Mouse (Mus musculus) lung, embryonic 15.5 days (tissue): ENCODE data around the gene Cox10. TPM values are rescaled to one million over a fixed set of nuclear protein-coding genes. Genes with fewer than 3 reads are reported as not detected.

Source experiments
- ATAC-seq: fragments of 200-750 bp; cut with Nextera tagmentation; 2 replicates; pipeline ENCODE4 v1.8.0; 2017; ENCODE audit warnings: moderate number of reproducible peaks, borderline replicate concordance; ENCODE audit not compliant: low FRiP score, low TSS enrichment; ENCODE audit errors: extremely low read depth
- H3K27ac ChIP-seq: fragments of 300-500 bp; sonication (generic); 2 replicates; pipeline ENCODE4 v1.5.1; 2015; ENCODE audit warnings: moderate library complexity, mild to moderate bottlenecking, inconsistent platforms
- H3K27me3 ChIP-seq: fragments of 300-500 bp; sonication (generic); 2 replicates; pipeline ENCODE4 v1.6.1; 2015; ENCODE audit warnings: inconsistent platforms
- H3K36me3 ChIP-seq: fragments of 300-500 bp; sonication (generic); 2 replicates; pipeline ENCODE4 v1.6.1; 2015; ENCODE audit warnings: inconsistent platforms
- H3K4me1 ChIP-seq: fragments of 300-500 bp; sonication (generic); 2 replicates; pipeline ENCODE4 v1.6.1; 2015; ENCODE audit warnings: inconsistent platforms
- H3K4me2 ChIP-seq: fragments of 300-500 bp; sonication (generic); 2 replicates; pipeline ENCODE4 v1.6.1; 2015; ENCODE audit warnings: inconsistent platforms, mild to moderate bottlenecking, moderate library complexity
- H3K4me3 ChIP-seq: fragments of 300-500 bp; sonication (generic); 2 replicates; pipeline ENCODE4 v1.5.1; 2015; ENCODE audit warnings: mild to moderate bottlenecking, inconsistent platforms
- H3K9ac ChIP-seq: fragments of 300-500 bp; sonication (generic); 2 replicates; pipeline ENCODE4 v1.6.1; 2015; ENCODE audit warnings: inconsistent platforms
- H3K9me3 ChIP-seq: fragments of 300-500 bp; sonication (generic); 2 replicates; pipeline ENCODE4 v1.6.1; 2016; ENCODE audit warnings: inconsistent platforms
- WGBS: fragments of 180-500 bp; shearing (Covaris S2); methylation state at CpG from one replicate; pipeline ENCODE4 v1.1.7; 2015; 5-methylcytosine and 5-hydroxymethylcytosine counted together
- polyA plus RNA-seq: library from polyadenylated mRNA; unstranded; fragments of >200 nt; fragmentation: Nextera tagmentation; extraction: Ambion mirVana; gene quantifications from 2 replicates; pipeline ENCODE4 v1.2.1, GENCODE M21; 2015

Gene Cox10
- polyA plus RNA-seq, 1 experiment from 2014 or later: 20.5 TPM

GRCm38 (mm10) chr11:64076212-64076611 lies 3.1 kb downstream of the Cox10 start:
- ATAC-seq: no peak
- WGBS: 94% methylated on average over 4 of the region's 4 CpGs
- H3K4me1 ChIP-seq: peaks cover 14% of the 10 kb centered on the region
- H3K36me3 ChIP-seq: peaks cover 3% of the 10 kb centered on the region; the same call in 1 of the 2 replicates
- H3K27ac ChIP-seq: no peak overlapping the region
- H3K9ac ChIP-seq: no peak overlapping the region
- H3K4me2 ChIP-seq: no peak overlapping the region
- H3K9me3 ChIP-seq: no peaks in the 10 kb centered on the region
- no peaks in the 10 kb centered on the region for H3K27me3 ChIP-seq
- H3K4me3 ChIP-seq: no peak overlapping the region

GRCm38 (mm10) chr11:64073379-64073778 lies 5.9 kb downstream of the Cox10 start:
- Histone ChIP-seq H3K36me3 (peaks cover 9% of the 10 kb centered on the region; the same call in 1 of the 2 replicates), H3K27ac (no peak overlapping the region), H3K9ac (no peak overlapping the region), H3K4me3 (no peak overlapping the region), H3K4me1 (peaks cover 5% of the 10 kb centered on the region), H3K9me3 (no peaks in the 10 kb centered on the region), H3K4me2 (no peak overlapping the region), H3K27me3 (no peaks in the 10 kb centered on the region)
- WGBS: 67% methylated on average over 4 of the region's 4 CpGs
- no peak for ATAC-seq

- ATAC-seq: no peak
- peaks cover 9% of the 10 kb centered on the region; the same call in 1 of the 2 replicates for H3K36me3 ChIP-seq
- WGBS: 85% methylated on average over 12 of the region's 12 CpGs
Measured at GRCm38 (mm10) chr11:64071536-64071935, 7.7 kb downstream of the Cox10 start.

GRCm38 (mm10) chr11:64066001-64066400 lies 13.3 kb downstream of the Cox10 start:
- no peaks in the 10 kb centered on the region for H3K4me1 ChIP-seq
- peaks cover 5% of the 10 kb centered on the region; the same call in 1 of the 2 replicates for H3K36me3 ChIP-seq
- no peak overlapping the region for H3K4me2 ChIP-seq
- H3K27me3 ChIP-seq: no peaks in the 10 kb centered on the region
- no peak overlapping the region for H3K4me3 ChIP-seq
- no peaks in the 10 kb centered on the region for H3K9me3 ChIP-seq
- ATAC-seq: no peak
- no peak overlapping the region for H3K9ac ChIP-seq
- WGBS: 86% methylated on average over 2 of the region's 2 CpGs
- no peak overlapping the region for H3K27ac ChIP-seq

More at GRCm38 (mm10) chr11:64071536-64071935, 7.7 kb downstream of the Cox10 start:
- H3K4me2 ChIP-seq: no peak overlapping the region
- H3K27ac ChIP-seq: no peak overlapping the region
- no peaks in the 10 kb centered on the region for H3K9me3 ChIP-seq
- no peak overlapping the region for H3K9ac ChIP-seq
- H3K4me1 ChIP-seq: no peaks in the 10 kb centered on the region
- H3K4me3 ChIP-seq: no peak overlapping the region
- H3K27me3 ChIP-seq: no peaks in the 10 kb centered on the region

GRCm38 (mm10) chr11:64063130-64063529 lies 16.1 kb downstream of the Cox10 start:
- Histone ChIP-seq H3K4me2 (no peak overlapping the region), H3K27me3 (no peaks in the 10 kb centered on the region), H3K36me3 (0 out of 2 replicates have a peak, but pooled peaks cover 4% of the 10 kb centered on the region), H3K4me1 (no peaks in the 10 kb centered on the region), H3K9me3 (no peaks in the 10 kb centered on the region), H3K4me3 (no peak overlapping the region), H3K9ac (no peak overlapping the region), H3K27ac (no peak overlapping the region)
- 68% methylated on average over 3 of the region's 3 CpGs for WGBS
- ATAC-seq: no peak

GRCm38 (mm10) chr11:64062226-64062625 lies 17.0 kb downstream of the Cox10 start:
- no peaks in the 10 kb centered on the region for H3K4me1 ChIP-seq
- H3K4me2 ChIP-seq: no peak overlapping the region
- ATAC-seq: no peak
- H3K27me3 ChIP-seq: no peaks in the 10 kb centered on the region
- H3K27ac ChIP-seq: no peak overlapping the region
- H3K9me3 ChIP-seq: no peaks in the 10 kb centered on the region
- WGBS: 88% methylated on average over 4 of the region's 4 CpGs
- H3K9ac ChIP-seq: no peak overlapping the region
- 0 out of 2 replicates have a peak, but pooled peaks cover 5% of the 10 kb centered on the region for H3K36me3 ChIP-seq
- H3K4me3 ChIP-seq: no peak overlapping the region

GRCm38 (mm10) chr11:64059305-64059704 lies 20.0 kb downstream of the Cox10 start:
- no peaks in the 10 kb centered on the region for H3K27me3 ChIP-seq
- H3K27ac ChIP-seq: no peak overlapping the region
- 71% methylated on average over 2 of the region's 2 CpGs for WGBS
- no peak overlapping the region for H3K9ac ChIP-seq
- H3K9me3 ChIP-seq: no peaks in the 10 kb centered on the region
- 0 out of 2 replicates have a peak, but pooled peaks cover 5% of the 10 kb centered on the region for H3K36me3 ChIP-seq
- no peak overlapping the region for H3K4me2 ChIP-seq
- no peak for ATAC-seq
- H3K4me1 ChIP-seq: no peaks in the 10 kb centered on the region
- no peak overlapping the region for H3K4me3 ChIP-seq

- no peak overlapping the region for H3K4me3 ChIP-seq
- 87% methylated on average over 3 of the region's 3 CpGs for WGBS
- H3K9ac ChIP-seq: no peak overlapping the region
- no peak for ATAC-seq
- H3K4me2 ChIP-seq: no peak overlapping the region
- no peak overlapping the region for H3K27ac ChIP-seq
- no peaks in the 10 kb centered on the region for H3K4me1 ChIP-seq
- H3K36me3 ChIP-seq: 0 out of 2 replicates have a peak, but pooled peaks cover 5% of the 10 kb centered on the region
- no peaks in the 10 kb centered on the region for H3K27me3 ChIP-seq
- H3K9me3 ChIP-seq: no peaks in the 10 kb centered on the region
Measured at GRCm38 (mm10) chr11:64058474-64058873, 20.8 kb downstream of the Cox10 start.

- H3K27ac ChIP-seq: no peak overlapping the region
- H3K4me2 ChIP-seq: no peak overlapping the region
- no peaks in the 10 kb centered on the region for H3K27me3 ChIP-seq
- H3K4me3 ChIP-seq: no peak overlapping the region
- H3K4me1 ChIP-seq: 0 out of 2 replicates have a peak, but pooled peaks cover 5% of the 10 kb centered on the region
- no peak overlapping the region for H3K9ac ChIP-seq
- no peak for ATAC-seq
- 77% methylated on average over 5 of the region's 5 CpGs for WGBS
- no peaks in the 10 kb centered on the region for H3K9me3 ChIP-seq
- 0 out of 2 replicates have a peak, but pooled peaks cover 3% of the 10 kb centered on the region for H3K36me3 ChIP-seq
Measured at GRCm38 (mm10) chr11:64053371-64053770, 25.9 kb downstream of the Cox10 start.

GRCm38 (mm10) chr11:64051195-64051968 lies 27.9 kb downstream of the Cox10 start:
- Histone ChIP-seq H3K9ac (no peak overlapping the region), H3K27me3 (no peaks in the 10 kb centered on the region), H3K9me3 (no peaks in the 10 kb centered on the region), H3K4me1 (0 out of 2 replicates have a peak, but pooled peaks cover 5% of the 10 kb centered on the region), H3K36me3 (no peaks in the 10 kb centered on the region), H3K4me2 (no peak overlapping the region), H3K4me3 (no peak overlapping the region), H3K27ac (no peak overlapping the region)
- ATAC-seq: no peak
- 39% methylated on average over 9 of the region's 9 CpGs for WGBS

GRCm38 (mm10) chr11:64047432-64047831 lies 31.8 kb downstream of the Cox10 start:
- no peak overlapping the region for H3K9ac ChIP-seq
- WGBS: 76% methylated on average over 13 of the region's 13 CpGs
- ATAC-seq: no peak
- no peaks in the 10 kb centered on the region for H3K9me3 ChIP-seq
- no peak overlapping the region for H3K27ac ChIP-seq
- H3K36me3 ChIP-seq: 0 out of 2 replicates have a peak, but pooled peaks cover 4% of the 10 kb centered on the region
- H3K4me2 ChIP-seq: no peak overlapping the region
- H3K27me3 ChIP-seq: no peaks in the 10 kb centered on the region
- H3K4me3 ChIP-seq: no peak overlapping the region
- H3K4me1 ChIP-seq: 0 out of 2 replicates have a peak, but pooled peaks cover 5% of the 10 kb centered on the region

- Histone ChIP-seq H3K4me3 (no peak overlapping the region), H3K9ac (no peak overlapping the region), H3K36me3 (0 out of 2 replicates have a peak, but pooled peaks cover 4% of the 10 kb centered on the region), H3K27me3 (no peaks in the 10 kb centered on the region), H3K27ac (no peak overlapping the region), H3K4me1 (no peaks in the 10 kb centered on the region), H3K4me2 (no peak overlapping the region), H3K9me3 (no peaks in the 10 kb centered on the region)
- no peak for ATAC-seq
- WGBS: 78% methylated on average over 4 of the region's 4 CpGs
Measured at GRCm38 (mm10) chr11:64045041-64045440, 34.2 kb downstream of the Cox10 start.
